Mouse (Mus musculus) urinary bladder, postnatal 36 days (tissue): ENCODE results near the gene Iqsec1.

Source experiments
- DNase-seq, 2 experiments: peaks; one replicate each; pipeline ENCODE4 v3.0.0; 2022; ENCODE audit warnings: low spot score in 2 of 2, mixed read lengths in 1 of 2

Iqsec1 gene

DNA sequence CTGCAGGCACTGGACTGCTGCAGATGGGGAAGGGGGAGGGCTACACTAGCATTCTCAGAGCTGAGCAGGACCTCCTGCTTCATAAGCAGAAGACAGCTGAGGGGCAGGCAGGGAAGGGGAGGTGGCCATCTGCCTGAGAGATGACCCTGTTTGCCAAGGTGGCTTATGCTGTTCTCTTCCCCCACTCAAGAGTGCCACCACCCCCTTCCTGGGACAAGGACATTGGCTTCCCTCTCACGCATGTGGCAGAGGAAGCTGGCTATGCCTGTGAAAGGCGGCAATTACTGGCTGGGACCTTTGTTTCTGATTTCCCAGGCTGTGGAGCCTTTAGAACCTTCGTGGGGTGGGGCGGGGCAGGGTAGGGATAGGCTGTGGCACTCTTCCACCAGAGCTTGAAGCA, 204.5 kb downstream of the Iqsec1 start:
- DNase-seq = no peak

DNA sequence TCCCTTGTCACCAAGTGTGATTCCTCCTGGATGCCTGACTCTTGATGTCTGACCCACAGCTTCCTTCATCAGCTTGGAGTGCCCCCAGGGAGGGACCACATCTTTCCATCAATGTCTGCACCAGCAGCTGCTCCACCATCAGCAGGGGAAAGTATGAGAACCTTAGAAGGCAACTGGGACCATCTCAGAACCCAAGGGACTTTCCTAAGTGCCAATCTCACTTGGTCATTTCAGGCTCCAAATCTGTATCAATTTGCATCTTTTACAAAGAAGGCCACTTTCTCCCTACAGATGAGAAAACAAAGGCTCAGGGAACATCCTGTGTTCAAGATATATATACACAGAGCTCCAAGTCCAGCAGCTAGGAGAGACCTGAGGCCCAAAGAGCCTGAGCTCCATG, 205.3 kb downstream of the Iqsec1 start:
- DNase-seq = no peak

DNA sequence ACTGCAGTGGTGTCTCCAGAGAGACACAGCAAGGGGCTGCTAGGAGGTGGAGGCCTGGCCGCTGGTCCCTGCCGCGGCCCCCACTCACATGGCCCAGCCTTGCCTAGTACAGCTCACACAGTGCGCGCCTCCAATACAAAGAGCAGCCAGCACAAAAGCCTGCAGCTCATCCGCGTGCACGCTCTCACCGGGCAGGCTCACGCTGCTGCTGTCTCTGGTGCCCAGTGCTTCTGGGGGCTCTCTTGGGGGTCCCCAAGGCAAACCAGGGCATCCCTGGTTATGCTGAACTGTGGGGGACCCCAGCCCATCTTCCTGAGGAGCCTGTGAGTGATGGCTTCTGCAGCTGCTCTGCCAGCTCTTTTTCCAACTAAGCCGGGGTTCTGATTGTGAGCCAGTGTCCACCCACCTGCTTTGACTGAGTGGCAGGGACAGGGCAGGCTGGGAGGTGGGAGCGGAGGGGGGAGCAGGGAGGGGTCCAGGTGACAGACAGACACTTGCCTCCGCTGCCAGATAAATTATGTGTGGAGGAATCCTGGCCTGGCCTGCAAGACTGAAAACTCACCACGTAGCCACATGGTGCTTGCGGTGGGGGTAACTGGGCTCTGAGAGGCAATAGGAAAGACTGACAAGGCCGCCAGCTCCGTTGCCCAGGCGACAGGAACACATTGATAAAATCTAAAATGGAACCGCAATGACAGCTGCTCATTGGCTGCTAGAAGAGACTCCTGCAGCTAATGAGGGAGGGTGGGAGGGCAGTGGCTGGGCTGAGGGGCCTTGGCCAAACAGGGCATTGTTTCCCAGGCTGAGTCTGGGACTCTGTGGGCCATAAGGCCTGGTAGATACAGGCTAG, 206.3 kb downstream of the Iqsec1 start:
- no peak for DNase-seq

GRCm38 (mm10) chr6:90780532-90780931, 208.0 kb downstream of the Iqsec1 start:
- no peak for DNase-seq

DNA sequence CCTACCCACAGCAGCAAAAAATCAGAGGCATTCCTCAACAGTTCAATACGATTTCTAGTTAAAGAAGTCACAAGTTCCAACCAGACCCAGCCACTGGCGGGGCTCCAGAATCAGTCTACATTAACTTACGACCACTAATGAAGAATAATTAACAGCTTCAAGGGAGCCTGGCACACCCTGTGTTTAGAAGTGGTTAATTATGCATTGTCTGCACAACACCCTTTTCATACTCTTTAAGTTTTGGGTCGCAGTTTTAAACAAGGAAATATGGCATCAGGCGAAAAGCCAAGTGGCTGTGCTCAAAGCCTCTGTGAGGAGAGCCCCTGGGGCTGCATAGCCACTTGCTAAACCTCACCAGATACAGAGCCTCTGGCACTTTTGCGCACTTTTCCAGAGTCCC, 209.6 kb downstream of the Iqsec1 start:
- DNase-seq = no peak

GRCm38 (mm10) chr6:90777302-90777701, 211.2 kb downstream of the Iqsec1 start:
- no peak for DNase-seq

- no peak for DNase-seq
Observed at GRCm38 (mm10) chr6:90775606-90776005, 212.9 kb downstream of the Iqsec1 start.

- peak in 1 of 2 experiments; percentile 7 for DNase-seq
Observed at GRCm38 (mm10) chr6:90773811-90774233, 214.7 kb downstream of the Iqsec1 start.

DNA sequence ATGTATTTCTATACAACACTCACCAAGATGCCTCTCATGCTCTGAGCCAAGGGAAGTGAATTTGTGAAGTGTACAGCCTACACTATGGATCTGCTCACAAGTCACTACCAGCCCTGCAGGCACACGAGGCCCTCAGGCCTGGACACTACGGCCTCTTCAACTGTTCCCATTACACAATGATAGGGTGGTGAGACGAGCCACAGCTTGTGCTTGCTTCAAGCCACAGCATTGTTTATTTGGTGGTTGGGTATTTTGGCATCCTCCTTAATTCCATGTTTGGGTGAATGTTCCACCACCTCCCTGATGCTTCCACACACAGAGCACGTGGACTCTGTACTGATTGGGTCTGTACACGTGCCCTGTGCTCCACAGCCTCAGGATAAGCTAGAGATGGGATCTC, 216.4 kb downstream of the Iqsec1 start:
- no peak for DNase-seq

DNA sequence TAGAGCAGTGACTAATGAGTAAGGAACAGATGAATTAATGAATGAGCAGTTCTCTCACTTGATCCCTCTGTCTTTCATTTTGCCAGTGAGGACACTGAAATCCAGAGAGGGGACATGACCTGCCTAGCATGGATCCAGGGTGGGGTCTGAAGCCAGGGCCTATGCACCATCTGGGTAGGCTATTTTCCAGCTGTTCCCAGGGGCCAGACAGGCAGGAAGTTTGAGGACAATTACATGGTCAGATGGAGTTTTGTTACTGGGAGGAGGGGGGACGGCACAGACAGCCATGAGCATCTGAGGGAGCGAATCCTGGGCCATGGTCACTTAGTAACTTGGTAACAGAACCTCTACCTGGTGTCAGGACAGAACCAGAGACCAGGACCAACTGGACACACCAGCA, 220.0 kb downstream of the Iqsec1 start:
- DNase-seq = no peak

DNA sequence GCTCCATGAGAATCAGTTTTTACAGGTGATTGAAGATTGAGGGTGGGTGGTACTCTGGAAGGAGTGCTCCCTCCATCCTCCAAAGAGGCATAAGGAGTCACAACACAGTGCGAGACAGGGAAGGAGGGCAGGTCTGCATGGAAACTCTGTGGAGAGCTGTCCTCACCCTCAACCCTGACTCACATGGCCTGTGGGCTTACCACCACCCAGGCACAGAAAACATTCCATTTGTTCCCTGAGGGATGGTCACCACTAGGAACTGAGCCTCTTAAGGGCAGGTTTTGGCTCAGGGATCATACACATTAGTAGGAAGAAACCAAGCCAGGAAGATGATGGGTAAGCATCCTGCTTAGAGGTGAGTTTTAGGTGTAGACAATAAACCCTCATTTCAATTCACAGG, 220.6 kb downstream of the Iqsec1 start:
- DNase-seq = no peak

GRCm38 (mm10) chr6:90764753-90765152, 223.7 kb downstream of the Iqsec1 start:
- no peak for DNase-seq

- peak; percentile 78 to 91 for DNase-seq
Observed at GRCm38 (mm10) chr6:90763959-90764591, 224.4 kb downstream of the Iqsec1 start.

DNA sequence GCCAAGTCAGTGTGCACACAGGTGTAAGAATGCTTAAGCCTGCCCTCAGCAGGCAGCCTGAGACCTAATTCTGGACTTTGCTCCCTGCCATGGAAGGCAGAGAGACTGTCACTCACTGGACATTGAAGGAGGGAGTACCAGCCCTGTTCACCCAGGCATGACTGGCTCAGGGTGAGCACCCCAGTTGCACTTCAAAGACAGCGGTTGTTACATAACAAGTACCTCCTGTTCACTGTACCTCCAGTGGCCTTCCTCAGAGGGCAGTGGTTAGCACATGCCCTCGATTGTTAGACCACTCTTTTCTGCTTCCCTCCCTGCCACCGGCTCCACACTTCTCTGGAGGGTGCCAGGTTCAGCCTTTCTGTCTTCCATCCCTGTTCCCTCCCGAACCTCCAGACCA, 225.2 kb downstream of the Iqsec1 start:
- DNase-seq = no peak

DNA sequence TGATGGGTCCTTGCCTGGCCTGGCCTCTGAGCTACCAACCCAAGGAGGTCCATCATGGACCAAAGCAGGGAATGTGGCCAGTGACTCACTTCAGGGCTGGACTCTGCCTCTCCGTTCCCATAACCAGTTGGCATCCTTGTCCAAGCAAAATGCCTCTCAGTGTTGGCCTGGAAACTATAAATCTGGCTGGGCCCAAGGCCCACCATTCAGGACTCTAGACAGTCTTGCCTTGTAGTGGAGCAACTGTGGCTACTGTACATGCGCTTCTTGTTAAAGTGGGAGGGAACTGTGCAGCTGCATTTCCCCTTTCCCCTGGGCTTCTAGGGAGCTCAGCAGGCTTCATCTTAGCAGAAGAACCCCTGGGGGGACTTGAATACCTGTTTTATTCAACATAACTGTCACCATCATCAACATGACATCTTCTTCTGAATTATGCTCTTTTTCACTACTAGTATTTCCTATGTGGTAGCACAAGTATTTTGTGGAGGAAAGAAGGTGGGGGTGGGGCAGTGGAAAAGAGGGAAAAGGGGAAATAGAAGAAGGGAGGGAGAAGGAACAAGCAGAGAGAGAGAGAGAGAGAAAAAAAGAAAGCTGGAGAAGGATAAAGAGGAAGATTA, 226.3 kb downstream of the Iqsec1 start:
- no peak for DNase-seq

DNA sequence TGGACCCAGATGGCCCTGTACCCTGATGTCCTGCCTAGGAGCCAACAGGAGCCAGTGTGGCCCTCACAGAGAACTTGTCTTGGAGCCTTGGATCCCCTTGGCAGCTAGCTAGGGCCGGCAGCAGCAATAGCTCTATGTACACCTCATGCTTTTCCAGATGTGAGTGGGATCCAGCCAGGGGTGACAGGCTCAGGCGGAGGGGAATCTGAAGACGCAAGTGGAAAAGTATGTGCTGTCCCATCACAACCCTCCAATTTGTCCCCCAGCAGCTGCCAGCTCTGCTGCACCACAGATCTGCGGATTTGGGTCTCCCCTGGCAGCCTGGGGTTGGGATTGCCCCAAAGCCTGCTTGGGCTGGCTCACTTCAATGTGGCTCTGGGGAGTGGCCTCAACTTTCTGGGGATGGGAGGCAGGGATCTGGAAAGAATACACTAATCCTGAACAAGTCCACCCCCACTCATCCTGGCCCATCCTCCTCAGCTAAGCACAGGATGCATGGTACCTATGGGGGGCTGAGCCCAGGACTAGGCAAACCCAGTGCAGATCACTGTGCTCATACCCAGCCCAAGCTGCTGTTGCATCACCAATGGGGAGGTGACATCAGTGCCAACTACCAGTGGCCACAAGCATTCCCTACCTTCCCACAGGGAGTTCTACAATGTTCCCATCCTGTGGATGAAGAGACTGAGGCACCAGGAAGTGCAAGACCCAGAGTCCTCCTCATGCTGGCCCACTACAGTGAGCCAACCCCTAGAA, 227.0 kb downstream of the Iqsec1 start:
- DNase-seq = no peak

GRCm38 (mm10) chr6:90760886-90761285, 227.6 kb downstream of the Iqsec1 start:
- no peak for DNase-seq

DNA sequence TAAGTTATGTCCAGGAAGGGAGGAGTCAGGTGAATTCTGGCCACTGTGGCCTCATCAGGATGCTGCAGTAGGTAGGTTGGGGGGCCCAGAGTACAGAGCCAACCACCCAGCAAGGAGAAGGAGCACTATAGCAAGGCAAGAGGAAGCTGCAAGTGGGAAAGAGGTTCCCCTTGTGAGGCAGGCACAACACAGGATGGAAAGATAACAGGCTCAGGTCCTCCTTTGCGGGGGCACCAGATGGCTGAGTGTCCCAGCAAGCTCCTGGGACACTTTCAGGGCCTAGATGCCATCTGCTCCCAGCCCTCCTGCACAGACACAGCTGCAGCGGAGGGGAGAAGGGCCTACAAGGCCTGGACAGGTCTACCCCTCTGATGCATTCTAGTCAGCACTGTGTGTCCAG, 228.7 kb downstream of the Iqsec1 start:
- no peak for DNase-seq

DNA sequence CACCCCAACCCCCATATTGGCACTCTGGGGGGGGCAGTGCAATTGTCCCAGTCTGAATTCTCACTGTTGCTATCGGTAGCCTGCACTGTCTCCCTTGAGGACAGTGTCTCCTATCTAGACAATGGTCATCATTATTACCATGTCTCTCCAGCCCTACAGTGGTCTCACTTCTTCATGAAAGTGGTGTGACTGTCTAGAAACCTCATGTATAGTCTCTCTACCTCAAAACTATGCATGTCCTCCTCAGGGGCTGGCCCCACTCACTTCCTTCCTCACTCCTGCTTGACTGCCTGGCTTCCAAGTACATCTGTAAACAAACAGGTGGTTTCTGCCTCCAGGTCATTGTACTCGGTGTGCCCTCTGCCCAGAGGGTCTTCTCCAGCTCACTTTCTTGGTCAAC, 230.3 kb downstream of the Iqsec1 start:
- no peak for DNase-seq

- DNase-seq = no peak
Observed at GRCm38 (mm10) chr6:90757427-90757883, 231.0 kb downstream of the Iqsec1 start.

- no peak for DNase-seq
Observed at GRCm38 (mm10) chr6:90756561-90756960, 231.9 kb downstream of the Iqsec1 start.

DNA sequence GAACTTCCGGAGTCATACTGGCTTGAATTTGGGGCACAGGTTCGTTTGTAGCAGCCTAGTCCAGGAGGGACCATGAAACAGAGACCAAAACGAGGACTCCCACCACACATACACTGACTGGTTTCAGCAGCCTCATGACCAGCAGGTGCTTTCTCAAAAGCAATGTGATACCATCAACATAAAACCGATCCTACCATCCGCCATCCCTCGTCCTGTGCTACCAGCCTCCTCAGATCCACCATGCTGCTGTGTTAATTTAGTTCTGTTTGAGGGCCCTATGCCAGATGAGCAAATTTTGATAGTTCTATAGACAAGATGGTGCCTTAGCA, 232.9 kb downstream of the Iqsec1 start:
- DNase-seq = no peak
